Mouse (Mus musculus): ENCODE results near the gene Cryba1.
"Not testable (repeated sequence)": the region's sequence is repeated elsewhere in the genome, so short reads cannot be mapped to it uniquely, and the experiment has no call there.

The Cryba1 gene

GRCm38 (mm10) chr11:77725183-77725582 is at the start of gene Cryba1:
TSS of gene Cryba1 (minus strand) at chr11:77725283.
- no peak for DNase-seq (ENCODE audit: low spot score)

- DNase-seq (ENCODE audit: low spot score), result no peak
Observed at GRCm38 (mm10) chr11:77771879-77772713, 47.0 kb upstream of the Cryba1 start.

GRCm38 (mm10) chr11:77770346-77770745 is 45.3 kb upstream of the Cryba1 start:
- no peak for DNase-seq (ENCODE audit: low spot score)

GRCm38 (mm10) chr11:77769496-77769895 is 44.4 kb upstream of the Cryba1 start:
- DNase-seq (ENCODE audit: low spot score), result no peak

- DNase-seq (ENCODE audit: low spot score), result peak; percentile 49
Observed at GRCm38 (mm10) chr11:77766351-77767001, 41.4 kb upstream of the Cryba1 start.

- no peak for DNase-seq (ENCODE audit: low spot score)
Observed at GRCm38 (mm10) chr11:77765459-77765777, 40.3 kb upstream of the Cryba1 start.

GRCm38 (mm10) chr11:77764694-77765458 is 39.8 kb upstream of the Cryba1 start:
- peak; percentile 60 for DNase-seq (ENCODE audit: low spot score)

GRCm38 (mm10) chr11:77763673-77764340 is 38.7 kb upstream of the Cryba1 start:
- no peak for DNase-seq (ENCODE audit: low spot score)

GRCm38 (mm10) chr11:77762783-77763672 is 37.9 kb upstream of the Cryba1 start, which contains the start of gene Myo18a:
TSS of gene Myo18a (plus strand) at chr11:77763246.
- DNase-seq (ENCODE audit: low spot score), result peak; percentile 81

GRCm38 (mm10) chr11:77760031-77760430 is 34.9 kb upstream of the Cryba1 start:
- DNase-seq (ENCODE audit: low spot score), result no peak

GRCm38 (mm10) chr11:77753469-77753868 is 28.4 kb upstream of the Cryba1 start:
- DNase-seq (ENCODE audit: low spot score), result no peak

- DNase-seq (ENCODE audit: low spot score), result no peak
Observed at GRCm38 (mm10) chr11:77752525-77752924, 27.4 kb upstream of the Cryba1 start.

GRCm38 (mm10) chr11:77748996-77749395 is 23.9 kb upstream of the Cryba1 start:
- no peak for DNase-seq (ENCODE audit: low spot score)

- DNase-seq (ENCODE audit: low spot score), result not testable (repeated sequence)
Observed at GRCm38 (mm10) chr11:77747103-77747502, 22.0 kb upstream of the Cryba1 start.

- DNase-seq (ENCODE audit: low spot score), result no peak
Observed at GRCm38 (mm10) chr11:77746652-77747051, 21.6 kb upstream of the Cryba1 start.

- peak; percentile 15 for DNase-seq (ENCODE audit: low spot score)
Observed at GRCm38 (mm10) chr11:77743966-77744365, 18.9 kb upstream of the Cryba1 start.

- no peak for DNase-seq (ENCODE audit: low spot score)
Observed at GRCm38 (mm10) chr11:77738555-77738954, 13.5 kb upstream of the Cryba1 start.

GRCm38 (mm10) chr11:77737289-77737688 is 12.2 kb upstream of the Cryba1 start:
- peak; percentile 89 for DNase-seq (ENCODE audit: low spot score)

GRCm38 (mm10) chr11:77728587-77728986 is 3.5 kb upstream of the Cryba1 start:
- DNase-seq (ENCODE audit: low spot score), result no peak

GRCm38 (mm10) chr11:77724766-77725165 is 317 bp downstream of the Cryba1 start:
- no peak for DNase-seq (ENCODE audit: low spot score)

- DNase-seq (ENCODE audit: low spot score), result no peak
Observed at GRCm38 (mm10) chr11:77721389-77721788, 3.7 kb downstream of the Cryba1 start.

Measured in layer of hippocampus, adult 11-12 months (tissue).